Mouse (Mus musculus) ovary, postnatal 36 days (tissue): ENCODE measurements around the gene Rab11fip4.

Source experiments
- DNase-seq: peaks from one replicate; pipeline ENCODE4 v3.0.0; 2022; ENCODE audit warnings: low spot score, mixed read lengths

The Rab11fip4 gene

GRCm38 (mm10) chr11:79590664-79591590 lies at the start of gene Rab11fip4:
Gene Rab11fip4 (plus strand): TSS chr11:79591212.
- no peak for DNase-seq

GRCm38 (mm10) chr11:79552622-79553021 lies 38.4 kb upstream of the Rab11fip4 start:
- DNase-seq = no peak

- no peak for DNase-seq
Measured at GRCm38 (mm10) chr11:79560536-79560935, 30.5 kb upstream of the Rab11fip4 start.

- DNase-seq = no peak
Measured at GRCm38 (mm10) chr11:79563493-79563892, 27.5 kb upstream of the Rab11fip4 start.

GRCm38 (mm10) chr11:79566947-79567346 lies 24.1 kb upstream of the Rab11fip4 start:
- DNase-seq = no peak

GRCm38 (mm10) chr11:79568197-79568911 lies 22.7 kb upstream of the Rab11fip4 start:
- DNase-seq = no peak

GRCm38 (mm10) chr11:79570319-79570718 lies 20.7 kb upstream of the Rab11fip4 start:
- no peak for DNase-seq

GRCm38 (mm10) chr11:79573836-79574235 lies 17.2 kb upstream of the Rab11fip4 start:
- DNase-seq = no peak

GRCm38 (mm10) chr11:79575383-79576073 lies 15.5 kb upstream of the Rab11fip4 start:
- no peak for DNase-seq

GRCm38 (mm10) chr11:79577741-79578140 lies 13.3 kb upstream of the Rab11fip4 start:
- DNase-seq = peak; percentile 57

- no peak for DNase-seq
Measured at GRCm38 (mm10) chr11:79580660-79581059, 10.4 kb upstream of the Rab11fip4 start.

- DNase-seq = no peak
Measured at GRCm38 (mm10) chr11:79581257-79581656, 9.8 kb upstream of the Rab11fip4 start.

- peak; percentile 36 for DNase-seq
Measured at GRCm38 (mm10) chr11:79584191-79584590, 6.8 kb upstream of the Rab11fip4 start.

- DNase-seq = no peak
Measured at GRCm38 (mm10) chr11:79589317-79590075, 1.5 kb upstream of the Rab11fip4 start.

- no peak for DNase-seq
Measured at GRCm38 (mm10) chr11:79591591-79591975, 571 bp downstream of the Rab11fip4 start.

- DNase-seq = peak; percentile 26
Measured at GRCm38 (mm10) chr11:79593495-79593894, 2.5 kb downstream of the Rab11fip4 start.

GRCm38 (mm10) chr11:79610454-79610853 lies 19.4 kb downstream of the Rab11fip4 start:
- no peak for DNase-seq

- DNase-seq = no peak
Measured at GRCm38 (mm10) chr11:79611011-79611666, 20.1 kb downstream of the Rab11fip4 start.

GRCm38 (mm10) chr11:79612046-79612600 lies 21.1 kb downstream of the Rab11fip4 start:
- DNase-seq = no peak

- no peak for DNase-seq
Measured at GRCm38 (mm10) chr11:79613084-79613483, 22.1 kb downstream of the Rab11fip4 start.

GRCm38 (mm10) chr11:79613711-79614110 lies 22.7 kb downstream of the Rab11fip4 start:
- DNase-seq = no peak
